Mouse (Mus musculus): ENCODE measurements around the gene Hexa.

DNA sequence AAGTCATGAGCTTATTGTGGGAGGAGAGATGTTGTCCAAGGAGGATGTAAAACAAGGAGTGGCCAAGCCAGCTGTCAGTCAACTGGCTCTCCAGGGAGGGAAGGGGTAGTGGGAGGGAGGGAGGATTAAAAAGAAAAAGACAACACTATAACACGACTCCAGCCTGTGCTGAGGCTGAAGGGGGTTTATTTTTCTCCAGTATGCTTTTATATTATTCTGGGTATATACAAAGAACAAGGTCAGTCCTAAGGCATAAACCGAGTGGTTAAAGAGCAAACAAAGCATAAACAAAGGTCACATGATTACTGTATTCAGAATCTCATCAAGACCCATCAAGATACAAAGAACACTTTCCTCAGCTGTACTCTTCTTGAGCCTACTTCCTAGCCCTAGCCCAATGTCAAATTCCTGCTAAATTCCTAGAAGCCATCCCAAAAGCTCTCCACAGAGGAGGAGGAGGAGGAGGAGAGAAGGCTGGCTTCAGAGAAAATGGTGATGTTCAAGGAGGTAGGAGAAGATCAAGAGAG, 9.7 kb downstream of the Hexa start:
- no peak for TF ChIP-seq MEF2A (IDR thresholded peaks at IDR 0.05; ENCODE audit: borderline replicate concordance, low read depth, low read length)
- no peak for TF ChIP-seq USF1 (IDR thresholded peaks at IDR 0.05; ENCODE audit: low read depth, low read length)
- TF ChIP-seq GABPA (IDR thresholded peaks at IDR 0.05; ENCODE audit: insufficient replicate concordance, low read depth, low read length): no peak
- no peak for TF ChIP-seq CTCF (conservative IDR thresholded peaks at IDR 0.05 in 1 of 2, IDR thresholded peaks at IDR 0.05 in 1 of 2; ENCODE audit: low read depth in 2 of 2, low read length in 2 of 2)
- TF ChIP-seq ZNF384 (IDR thresholded peaks at IDR 0.05; ENCODE audit: low read depth, low read length): no peak
- no peak for TF ChIP-seq HCFC1 (IDR thresholded peaks at IDR 0.05; ENCODE audit: low read depth, low read length)
- TF ChIP-seq ETS1 (conservative IDR thresholded peaks at IDR 0.05; ENCODE audit: low read depth, low read length): no peak
- TF ChIP-seq MAX (IDR thresholded peaks at IDR 0.05; ENCODE audit: low read length): no peak
- TF ChIP-seq POLR2A (IDR thresholded peaks at IDR 0.05; ENCODE audit: low read depth, low read length): no peak
- TF ChIP-seq NELFE (IDR thresholded peaks at IDR 0.05; ENCODE audit: low read depth, low read length): no peak
- no peak for TF ChIP-seq ZC3H11A (IDR thresholded peaks at IDR 0.05; ENCODE audit: low read depth, low read length)
- no peak for TF ChIP-seq POLR2AphosphoS2 (IDR thresholded peaks at IDR 0.05; ENCODE audit: low read depth, low read length)
- no peak for TF ChIP-seq CHD1 (IDR thresholded peaks at IDR 0.05; ENCODE audit: low read depth, low read length)

Measured in CH12.LX (cell line).